Mouse (Mus musculus) heart, embryonic 13.5 days (tissue): Measurements from ENCODE around the gene Htr6. TPM values are rescaled to one million over a fixed set of nuclear protein-coding genes. Genes with fewer than 3 reads are reported as not detected.
A peak's percentile ranks its signal among the peaks of the same experiment; 100 is the strongest.

Source experiments
- ATAC-seq: fragments of 200-750 bp; cut with Nextera tagmentation; 2 replicates; pipeline ENCODE4 v1.8.0; 2017; ENCODE audit warnings: moderate TSS enrichment; ENCODE audit not compliant: insufficient number of reproducible peaks, low FRiP score, low TSS enrichment; ENCODE audit errors: extremely low read depth
- H3K27ac ChIP-seq: fragments of 300-500 bp; sonication (generic); replicated peaks from 2 replicates; pipeline ENCODE4 v1.5.1; 2015; ENCODE audit warnings: moderate library complexity, mild to moderate bottlenecking, inconsistent platforms
- H3K27me3 ChIP-seq: fragments of 300-500 bp; sonication (generic); replicated peaks from 2 replicates; pipeline ENCODE4 v1.6.1; 2015; ENCODE audit warnings: mild to moderate bottlenecking, inconsistent platforms
- H3K36me3 ChIP-seq: fragments of 300-500 bp; sonication (generic); 2 replicates; pipeline ENCODE4 v1.6.1; 2015; ENCODE audit warnings: mild to moderate bottlenecking, inconsistent platforms
- H3K4me1 ChIP-seq: fragments of 300-500 bp; sonication (generic); 2 replicates; pipeline ENCODE4 v1.6.1; 2015; ENCODE audit warnings: inconsistent platforms
- H3K4me2 ChIP-seq: fragments of 300-500 bp; sonication (generic); 2 replicates; pipeline ENCODE4 v1.6.1; 2015; ENCODE audit warnings: inconsistent platforms, mild to moderate bottlenecking, moderate library complexity
- H3K4me3 ChIP-seq: fragments of 300-500 bp; sonication (generic); 2 replicates; pipeline ENCODE4 v1.5.1; 2015; ENCODE audit warnings: moderate library complexity, mild to moderate bottlenecking, inconsistent platforms
- H3K9ac ChIP-seq: fragments of 300-500 bp; sonication (generic); 2 replicates; pipeline ENCODE4 v1.6.1; 2015; ENCODE audit warnings: inconsistent platforms, mild to moderate bottlenecking, moderate library complexity
- H3K9me3 ChIP-seq: fragments of 300-500 bp; sonication (generic); 2 replicates; pipeline ENCODE4 v1.6.1; 2016; ENCODE audit warnings: inconsistent platforms
- WGBS: fragments of 180-500 bp; shearing (Covaris S2); methylation state at CpG from one replicate; pipeline ENCODE4 v1.1.7; 2015; ENCODE audit warnings: mixed read lengths; 5-methylcytosine and 5-hydroxymethylcytosine counted together
- polyA plus RNA-seq: library from polyadenylated mRNA; unstranded; fragments of >200 nt; fragmentation: Nextera tagmentation; extraction: Ambion mirVana; gene quantifications from 2 replicates; pipeline ENCODE4 v1.2.1, GENCODE M21; 2015

Gene Htr6
- polyA plus RNA-seq, 1 experiment from 2014 or later, result not detected

GRCm38 (mm10) chr4:139101546-139101945 is 26.2 kb upstream of the Htr6 start:
- WGBS, result 71% methylated on average over 6 of the region's 6 CpGs
- H3K36me3 ChIP-seq, result peaks cover 47% of the 10 kb centered on the region

GRCm38 (mm10) chr4:139100326-139100725 is 25.0 kb upstream of the Htr6 start:
- Histone ChIP-seq H3K27me3 (no peaks in the 10 kb centered on the region), H3K4me1 (peaks cover 4% of the 10 kb centered on the region; the same call in 1 of the 2 replicates), H3K36me3 (peaks cover 42% of the 10 kb centered on the region), H3K4me2 (no peak overlapping the region), H3K4me3 (no peak overlapping the region), H3K9me3 (no peaks in the 10 kb centered on the region), H3K9ac (no peak overlapping the region), H3K27ac (no peak overlapping the region)
- ATAC-seq, result no peak
- WGBS, result 89% methylated on average over 8 of the region's 8 CpGs

More at GRCm38 (mm10) chr4:139101546-139101945, 26.2 kb upstream of the Htr6 start:
- no peak overlapping the region for H3K4me3 ChIP-seq
- no peak overlapping the region for H3K4me2 ChIP-seq
- no peak overlapping the region for H3K9ac ChIP-seq
- H3K9me3 ChIP-seq, result no peaks in the 10 kb centered on the region
- no peak for ATAC-seq
- no peaks in the 10 kb centered on the region for H3K4me1 ChIP-seq
- H3K27me3 ChIP-seq, result no peaks in the 10 kb centered on the region
- H3K27ac ChIP-seq, result no peak overlapping the region

GRCm38 (mm10) chr4:139096201-139096600 is 20.8 kb upstream of the Htr6 start:
- no peak overlapping the region for H3K9ac ChIP-seq
- peaks cover 27% of the 10 kb centered on the region for H3K4me1 ChIP-seq
- no peak overlapping the region for H3K27ac ChIP-seq
- no peak overlapping the region for H3K4me3 ChIP-seq
- no peak for ATAC-seq
- H3K4me2 ChIP-seq, result no peak overlapping the region
- peaks cover 36% of the 10 kb centered on the region for H3K27me3 ChIP-seq
- 54% methylated on average over 5 of the region's 5 CpGs for WGBS
- peaks cover under 1% of the 10 kb centered on the region; the same call in 1 of the 2 replicates for H3K36me3 ChIP-seq
- no peaks in the 10 kb centered on the region for H3K9me3 ChIP-seq

- no peaks in the 10 kb centered on the region for H3K9me3 ChIP-seq
- H3K9ac ChIP-seq, result no peak overlapping the region
- peaks cover 28% of the 10 kb centered on the region for H3K4me1 ChIP-seq
- no peak overlapping the region for H3K27ac ChIP-seq
- H3K4me3 ChIP-seq, result no peak overlapping the region
- H3K36me3 ChIP-seq, result no peaks in the 10 kb centered on the region
- H3K27me3 ChIP-seq, result peaks cover 44% of the 10 kb centered on the region
- no peak for ATAC-seq
- H3K4me2 ChIP-seq, result no peak overlapping the region
- 6% methylated on average over 1 of the region's 1 CpGs for WGBS
Observed at GRCm38 (mm10) chr4:139095406-139095805, 20.0 kb upstream of the Htr6 start.

GRCm38 (mm10) chr4:139093196-139093530 is 17.8 kb upstream of the Htr6 start:
- H3K4me2 ChIP-seq, result peak overlapping the region; percentile 99
- H3K9ac ChIP-seq, result peak overlapping the region; percentile 87
- no peak for ATAC-seq
- H3K9me3 ChIP-seq, result no peaks in the 10 kb centered on the region
- H3K4me3 ChIP-seq, result peak overlapping the region; percentile 74
- H3K36me3 ChIP-seq, result no peaks in the 10 kb centered on the region
- H3K4me1 ChIP-seq, result peaks cover 28% of the 10 kb centered on the region
- H3K27me3 ChIP-seq, result peaks cover 65% of the 10 kb centered on the region
- no peak overlapping the region for H3K27ac ChIP-seq
- WGBS, result 22% methylated on average over 13 of the region's 13 CpGs

- peaks cover 28% of the 10 kb centered on the region for H3K4me1 ChIP-seq
- H3K27me3 ChIP-seq, result peaks cover 71% of the 10 kb centered on the region
- no peaks in the 10 kb centered on the region for H3K9me3 ChIP-seq
- peak within 1 kb of the TSS; percentile 20; the same call in 1 of the 2 replicates for H3K27ac ChIP-seq
- H3K4me2 ChIP-seq, result peak within 1 kb of the TSS; percentile 99
- no peaks in the 10 kb centered on the region for H3K36me3 ChIP-seq
- no peak for ATAC-seq
- peak within 1 kb of the TSS; percentile 74 for H3K4me3 ChIP-seq
- H3K9ac ChIP-seq, result peak within 1 kb of the TSS; percentile 87
- WGBS, result under 1% methylated on average over 102 of the region's 105 CpGs
Observed at GRCm38 (mm10) chr4:139092356-139093195, 17.2 kb upstream of the Htr6 start, which contains the start of gene Nbl1. TSS of gene Nbl1 (minus strand) at chr4:139092993.

GRCm38 (mm10) chr4:139091478-139092355 is 16.3 kb upstream of the Htr6 start:
- Histone ChIP-seq H3K4me1 (peaks cover 28% of the 10 kb centered on the region), H3K36me3 (no peaks in the 10 kb centered on the region), H3K4me2 (peak overlapping the region; percentile 99), H3K9me3 (no peaks in the 10 kb centered on the region), H3K27ac (peak overlapping the region; percentile 10; the same call in 1 of the 2 replicates), H3K9ac (peak overlapping the region; percentile 87), H3K27me3 (peaks cover 78% of the 10 kb centered on the region), H3K4me3 (peak overlapping the region; percentile 74)
- WGBS, result 8% methylated on average over 28 of the region's 28 CpGs
- no peak for ATAC-seq

GRCm38 (mm10) chr4:139091066-139091465 is 15.7 kb upstream of the Htr6 start:
- WGBS, result 56% methylated on average over 7 of the region's 7 CpGs
- no peaks in the 10 kb centered on the region for H3K36me3 ChIP-seq
- no peak for ATAC-seq

GRCm38 (mm10) chr4:139090303-139090940 is 15.1 kb upstream of the Htr6 start:
- peaks cover 87% of the 10 kb centered on the region for H3K27me3 ChIP-seq
- no peak for ATAC-seq
- no peak overlapping the region for H3K4me2 ChIP-seq
- H3K9me3 ChIP-seq, result no peaks in the 10 kb centered on the region
- 63% methylated on average over 15 of the region's 15 CpGs for WGBS
- peak overlapping the region; percentile 33; the same call in 1 of the 2 replicates for H3K9ac ChIP-seq
- no peak overlapping the region for H3K4me3 ChIP-seq
- H3K27ac ChIP-seq, result no peak overlapping the region
- H3K4me1 ChIP-seq, result peaks cover 25% of the 10 kb centered on the region
- no peaks in the 10 kb centered on the region for H3K36me3 ChIP-seq

More at GRCm38 (mm10) chr4:139091066-139091465, 15.7 kb upstream of the Htr6 start:
- peak overlapping the region; percentile 99 for H3K4me2 ChIP-seq
- H3K9ac ChIP-seq, result peak overlapping the region; percentile 87; the same call in 1 of the 2 replicates
- H3K27ac ChIP-seq, result no peak overlapping the region
- peaks cover 28% of the 10 kb centered on the region for H3K4me1 ChIP-seq
- H3K27me3 ChIP-seq, result peaks cover 83% of the 10 kb centered on the region
- H3K4me3 ChIP-seq, result peak overlapping the region; percentile 74; the same call in 1 of the 2 replicates
- no peaks in the 10 kb centered on the region for H3K9me3 ChIP-seq

GRCm38 (mm10) chr4:139088982-139089671 is 13.8 kb upstream of the Htr6 start:
- Histone ChIP-seq H3K4me3 (no peak overlapping the region), H3K27ac (no peak overlapping the region), H3K36me3 (no peaks in the 10 kb centered on the region), H3K9ac (no peak overlapping the region), H3K4me1 (peaks cover 22% of the 10 kb centered on the region), H3K27me3 (peaks cover 93% of the 10 kb centered on the region), H3K9me3 (no peaks in the 10 kb centered on the region), H3K4me2 (no peak overlapping the region)
- 46% methylated on average over 9 of the region's 9 CpGs for WGBS
- no peak for ATAC-seq
